Mouse (Mus musculus): ENCODE measurements around the gene Krt84. TPM values are rescaled to one million over a fixed set of nuclear protein-coding genes. Genes with fewer than 3 reads are reported as not detected.
"Not testable (repeated sequence)": the region's sequence is repeated elsewhere in the genome, so short reads cannot be mapped to it uniquely, and the experiment has no call there.

Gene Krt84
- total RNA-seq (2021) = not detected

GRCm38 (mm10) chr15:101532720-101533119 lies at the start of gene Krt84:
Gene Krt84, minus strand, starts transcription at chr15:101532820.
- no peak for DNase-seq (ENCODE audit: low spot score in 2 of 2)
- intact Hi-C loops (cut with DNase I) = no loop called here

GRCm38 (mm10) chr15:101581701-101582100 lies 49.1 kb upstream of the Krt84 start:
- peak in 1 of 2 experiments; percentile 74 for DNase-seq (ENCODE audit: low spot score in 2 of 2)
- intact Hi-C loops (cut with DNase I) = no loop called here

DNA sequence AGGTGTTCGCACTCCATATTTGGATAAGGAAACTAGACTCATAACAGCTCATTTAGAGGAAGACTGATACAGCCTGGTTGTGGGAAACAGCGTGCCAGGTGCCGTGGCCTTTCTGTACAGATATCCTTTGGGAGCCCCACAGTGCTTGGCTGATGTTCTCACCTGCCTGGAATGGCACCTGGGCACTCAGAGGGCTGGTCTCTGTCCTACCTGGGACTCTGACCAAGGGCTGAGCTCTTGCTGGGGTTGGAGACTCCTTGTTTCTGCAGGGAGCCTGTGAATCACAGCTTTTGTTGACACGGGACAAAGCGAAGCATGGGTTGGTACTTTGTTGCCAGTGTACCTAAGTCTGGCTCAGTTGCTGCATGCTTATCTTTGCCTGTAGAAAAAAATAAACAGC lies 42.9 kb upstream of the Krt84 start:
- no peak for DNase-seq (ENCODE audit: low spot score in 2 of 2)
- intact Hi-C loops (cut with DNase I) = no loop called here

DNA sequence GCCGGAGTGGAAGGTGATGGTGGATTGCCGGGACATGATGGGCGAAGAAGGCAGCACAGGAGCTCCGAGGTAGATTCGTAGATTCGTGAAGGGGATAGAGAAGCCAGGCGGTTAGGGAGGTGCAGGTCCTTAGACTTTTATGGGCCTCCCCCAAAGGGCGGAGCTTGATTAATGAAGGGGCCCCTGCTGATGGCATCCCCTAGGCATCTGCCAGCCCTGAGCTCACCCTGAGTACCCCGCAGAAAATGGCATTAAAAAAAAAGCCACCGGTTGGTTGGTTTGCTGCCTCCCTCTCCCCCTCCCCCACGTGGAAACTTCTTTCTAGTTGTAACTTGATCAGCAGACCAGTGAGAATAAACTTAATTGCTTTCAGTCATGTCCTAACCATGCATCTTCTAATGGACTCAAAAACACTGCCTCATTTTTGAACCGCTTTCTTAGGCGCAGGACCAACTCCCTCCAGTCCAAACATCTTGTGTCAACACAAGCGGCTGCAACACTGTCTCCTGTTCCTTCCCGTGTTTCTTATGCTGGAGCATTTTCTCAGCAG lies 41.3 kb upstream of the Krt84 start, which contains the start of gene Krt75:
Krt75 (minus strand) TSS at position 109 of the 550 bp plus-strand sequence.
- no peak for DNase-seq (ENCODE audit: low spot score in 2 of 2)
- intact Hi-C loops (cut with DNase I) = no loop called here

DNA sequence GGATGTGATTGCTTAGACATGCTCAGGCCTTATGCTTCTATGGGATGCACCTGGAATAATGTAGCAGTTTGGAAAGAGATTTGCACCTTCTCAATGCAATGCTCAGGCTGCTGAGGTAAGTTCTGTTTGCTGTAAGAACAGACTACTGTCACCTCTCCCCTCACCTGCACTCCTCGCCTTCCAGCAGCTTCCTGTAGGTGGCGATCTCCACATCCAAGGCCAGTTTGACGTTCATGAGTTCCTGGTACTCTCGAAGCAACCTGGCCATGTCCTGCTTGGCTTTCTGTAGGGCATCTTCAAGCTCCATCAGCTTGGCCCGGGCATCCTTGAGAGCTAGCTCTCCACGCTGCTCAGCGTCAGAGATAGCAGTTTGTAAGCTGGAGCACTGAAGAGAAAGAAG lies 35.2 kb upstream of the Krt84 start:
- DNase-seq (ENCODE audit: low spot score in 2 of 2) = no peak
- intact Hi-C loops (cut with DNase I) = no loop called here

- no peak for DNase-seq (ENCODE audit: low spot score in 2 of 2)
- intact Hi-C loops (cut with DNase I) = no loop called here
Observed at GRCm38 (mm10) chr15:101562850-101563249, 30.2 kb upstream of the Krt84 start, which contains the start of gene Krt90. Gene Krt90, minus strand, starts transcription at chr15:101562950.

- intact Hi-C loops (cut with DNase I) = no loop called here
- no peak for DNase-seq (ENCODE audit: low spot score in 2 of 2)
Observed at GRCm38 (mm10) chr15:101558034-101558646, 25.5 kb upstream of the Krt84 start.

GRCm38 (mm10) chr15:101553169-101553568 lies 20.5 kb upstream of the Krt84 start:
- intact Hi-C loops (cut with DNase I) = no loop called here
- peak in 1 of 2 experiments; percentile 21 for DNase-seq (ENCODE audit: low spot score in 2 of 2)

DNA sequence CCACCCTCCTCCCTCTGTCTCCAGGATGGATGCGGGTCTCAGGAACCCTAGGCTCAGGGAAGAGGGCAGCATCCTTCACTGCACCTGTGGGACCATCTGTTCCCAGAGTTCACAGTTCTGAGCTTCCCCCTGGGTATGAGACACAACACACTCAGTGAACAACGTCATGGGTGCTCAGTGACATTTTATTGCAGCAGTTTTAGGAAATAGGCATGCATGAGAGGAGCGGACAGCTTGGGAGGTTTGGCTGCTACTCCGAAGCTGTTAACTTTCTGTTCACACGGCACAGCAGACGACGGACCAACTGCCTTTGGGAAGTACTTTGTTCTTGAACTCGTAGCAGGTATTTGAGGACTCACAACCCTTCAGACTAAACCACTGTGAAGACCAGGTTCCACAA lies 19.6 kb upstream of the Krt84 start:
- intact Hi-C loops (cut with DNase I) = no loop called here
- DNase-seq (ENCODE audit: low spot score in 2 of 2) = peak in 1 of 2 experiments; percentile 49

DNA sequence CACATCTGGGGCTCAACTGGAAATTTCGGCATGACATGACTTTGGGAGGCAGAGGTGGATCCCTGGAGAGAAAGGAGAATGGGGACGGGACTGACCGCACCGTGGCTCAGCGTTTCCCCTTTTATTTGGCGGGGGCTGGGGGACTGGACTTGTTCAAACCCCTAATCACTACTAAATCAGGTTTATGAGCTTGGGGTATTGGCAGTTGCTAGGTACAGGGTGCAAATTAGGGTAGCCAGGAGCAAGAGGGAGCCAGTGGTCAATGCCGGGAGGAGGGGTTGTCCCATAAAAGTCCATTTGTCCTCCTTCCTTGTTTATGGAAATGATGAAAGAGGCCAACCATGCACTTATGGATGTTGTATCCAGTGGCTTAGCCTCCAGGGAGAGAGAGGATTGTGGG lies 17.9 kb upstream of the Krt84 start, which contains the start of gene Krt82:
Krt82 (minus strand) TSS at position 101 of the 400 bp plus-strand sequence.
- intact Hi-C loops (cut with DNase I) = no loop called here
- no peak for DNase-seq (ENCODE audit: low spot score in 2 of 2)

- intact Hi-C loops (cut with DNase I) = no loop called here
- no peak for DNase-seq (ENCODE audit: low spot score in 2 of 2)
Observed at GRCm38 (mm10) chr15:101544478-101544877, 11.9 kb upstream of the Krt84 start.

- DNase-seq (ENCODE audit: low spot score in 2 of 2) = no peak
- intact Hi-C loops (cut with DNase I) = no loop called here
Observed at GRCm38 (mm10) chr15:101542543-101542942, 9.9 kb upstream of the Krt84 start.

DNA sequence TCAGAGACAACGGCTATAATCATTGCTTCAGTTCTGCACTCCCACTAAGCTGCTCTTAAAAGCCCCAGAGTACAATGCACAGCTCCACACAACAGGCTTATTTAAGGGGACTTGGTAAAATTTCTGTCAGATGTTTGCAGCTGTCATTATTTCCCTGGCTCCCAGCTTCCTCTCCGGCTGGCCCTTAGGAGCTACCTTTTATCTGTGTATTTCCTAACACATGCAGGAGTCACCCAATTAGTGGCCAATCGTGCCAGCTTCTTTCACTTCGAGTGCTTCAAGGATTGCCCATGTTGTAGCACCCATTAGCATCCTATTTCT lies 5.9 kb upstream of the Krt84 start:
- intact Hi-C loops (cut with DNase I) = no loop called here
- no peak for DNase-seq (ENCODE audit: low spot score in 2 of 2)

GRCm38 (mm10) chr15:101537864-101538579 lies 5.4 kb upstream of the Krt84 start:
- intact Hi-C loops (cut with DNase I) = no loop called here

GRCm38 (mm10) chr15:101536054-101536850 lies 3.6 kb upstream of the Krt84 start:
- DNase-seq (ENCODE audit: low spot score in 2 of 2) = peak in 1 of 2 experiments; percentile 31
- intact Hi-C loops (cut with DNase I) = no loop called here

More at GRCm38 (mm10) chr15:101537864-101538579, 5.4 kb upstream of the Krt84 start:
- DNase-seq (ENCODE audit: low spot score in 2 of 2) = peak in 1 of 2 experiments; percentile 17

DNA sequence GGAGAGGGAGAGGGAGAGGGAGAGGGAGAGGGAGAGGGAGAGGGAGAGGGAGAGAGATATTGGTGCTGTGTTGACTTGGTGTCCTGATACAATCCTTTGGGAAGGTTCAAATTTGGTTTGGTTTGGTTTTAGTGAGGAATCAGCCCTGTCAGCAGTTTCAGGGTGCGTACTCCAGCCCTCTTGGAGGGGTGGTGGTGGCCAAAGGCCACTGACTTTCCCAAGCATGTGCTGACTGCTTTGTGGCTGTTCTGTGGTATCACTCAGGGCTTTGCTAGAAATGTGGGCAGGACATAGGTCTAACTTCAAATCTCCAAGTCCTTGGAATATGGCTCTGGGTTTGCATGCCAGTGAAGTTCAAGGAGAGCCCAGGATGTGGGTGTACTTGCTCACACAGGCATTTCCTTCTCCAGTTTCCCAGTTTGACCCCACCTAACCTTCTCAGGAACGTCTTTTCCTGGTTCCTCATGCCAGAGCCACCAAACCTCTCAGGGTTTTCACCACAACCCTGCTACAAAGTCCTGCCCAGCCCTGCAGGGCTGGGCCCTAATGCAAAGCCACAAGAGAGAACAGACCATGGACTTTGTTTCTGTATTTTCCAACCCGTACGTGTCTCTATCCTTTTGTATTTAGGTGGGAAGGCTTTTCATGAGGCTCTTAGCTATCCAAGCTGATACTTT lies 9.9 kb downstream of the Krt84 start:
- intact Hi-C loops (cut with DNase I) = loop anchor here (5.0 kb wide), 1 partner anchor 545 kb away; no protein-coding TSS in a partner anchor
- DNase-seq (ENCODE audit: low spot score in 2 of 2) = no peak

GRCm38 (mm10) chr15:101519792-101520191 lies 12.8 kb downstream of the Krt84 start:
- intact Hi-C loops (cut with DNase I) = loop anchor here (1.0 to 5.0 kb wide), 5 partner anchors 181 to 548 kb away; no protein-coding TSS in a partner anchor
- peak; percentile 80 to 83 for DNase-seq (ENCODE audit: low spot score in 2 of 2)

- intact Hi-C loops (cut with DNase I); DNase-seq (ENCODE audit: low spot score in 2 of 2): not testable (repeated sequence)
Observed at GRCm38 (mm10) chr15:101517161-101517560, 15.5 kb downstream of the Krt84 start, which contains the start of gene Gm49425. Gene Gm49425, minus strand, starts transcription at chr15:101517261.

DNA sequence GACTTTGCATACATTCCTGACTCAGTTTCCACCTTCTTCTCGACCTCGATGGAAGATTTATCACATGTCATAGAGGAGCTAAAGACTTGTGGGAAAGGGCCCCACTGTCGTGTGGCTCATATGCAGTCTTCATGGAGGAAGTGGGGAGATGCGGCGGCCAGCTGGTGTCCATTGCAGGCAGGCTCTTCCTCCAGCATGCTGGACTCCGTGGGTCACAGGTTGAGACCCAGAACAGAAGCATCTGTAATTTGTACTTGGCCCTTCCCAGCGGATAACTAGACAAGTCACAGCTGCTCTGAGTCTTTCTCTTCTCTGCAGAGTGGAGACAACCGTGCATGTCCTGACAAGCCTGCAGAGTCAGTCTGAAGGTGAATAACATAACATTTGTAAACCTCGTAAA lies 24.4 kb downstream of the Krt84 start:
- DNase-seq (ENCODE audit: low spot score in 2 of 2) = no peak

More for the DNA sequence above, 24.4 kb downstream of the Krt84 start:
- intact Hi-C loops (cut with DNase I) = no loop called here

All from left cerebral cortex, postnatal 25 days (tissue).